Mouse (Mus musculus) thymus, postnatal 10 days (tissue): Measurements from ENCODE around the gene F11r.

Experiments used
- DNase-seq, 2 experiments: peaks; one replicate each; pipeline ENCODE4 v3.0.0; 2021; ENCODE audit warnings: low spot score in 2 of 2

The F11r gene

GRCm38 (mm10) chr1:171437264-171438013 is at the start of gene F11r:
TSS of gene F11r (plus strand) at chr1:171437535.
- DNase-seq: peak; percentile 29 to 44

GRCm38 (mm10) chr1:171388376-171389102 is 48.8 kb upstream of the F11r start, which contains the start of gene Arhgap30:
TSS of gene Arhgap30 (plus strand) at chr1:171388954.
- DNase-seq: peak; percentile 90 to 95

GRCm38 (mm10) chr1:171390101-171390500 is 47.2 kb upstream of the F11r start:
- DNase-seq: peak; percentile 70 to 76

DNA sequence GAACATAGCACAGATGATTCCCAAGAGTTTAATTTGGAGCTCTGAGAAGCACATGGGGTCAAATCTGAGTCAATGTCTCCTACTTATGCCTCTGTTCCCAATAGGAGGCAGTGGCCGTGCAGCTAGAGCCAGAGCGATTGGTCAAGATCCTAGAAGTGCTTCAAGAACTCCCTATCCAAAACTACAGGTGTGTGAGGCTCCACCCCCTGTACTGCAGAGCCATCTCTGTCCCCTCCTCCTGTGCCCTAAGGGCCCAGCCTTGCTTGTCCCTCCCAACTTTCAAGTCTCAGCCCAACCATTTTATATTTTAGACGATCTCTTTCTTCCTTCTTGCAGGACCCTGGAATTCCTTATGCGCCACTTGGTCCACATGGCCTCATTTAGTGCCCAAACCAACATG is 35.5 kb upstream of the F11r start:
- no peak for DNase-seq

DNA sequence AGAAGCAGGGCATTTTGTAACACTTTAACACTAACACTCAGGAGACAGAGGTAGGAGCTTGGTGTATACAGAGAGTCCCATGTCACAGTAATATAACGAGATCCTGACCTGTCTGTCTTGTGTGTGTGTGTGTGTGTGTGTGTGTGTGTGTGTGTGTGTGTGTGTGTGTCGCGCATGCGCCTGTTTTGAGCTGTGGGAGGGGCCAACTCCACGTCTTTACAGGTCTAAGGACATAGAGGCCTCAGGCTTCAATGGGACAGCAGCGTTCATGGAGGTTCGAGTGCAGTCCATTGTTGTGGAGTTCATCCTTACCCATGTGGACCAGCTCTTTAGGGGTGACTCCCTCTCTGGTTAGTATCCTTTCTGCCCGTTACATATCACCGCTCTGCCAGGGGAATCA is 34.3 kb upstream of the F11r start:
- DNase-seq: no peak

- no peak for DNase-seq
Measured at GRCm38 (mm10) chr1:171407263-171407662, 30.1 kb upstream of the F11r start.

GRCm38 (mm10) chr1:171410231-171410630 is 27.1 kb upstream of the F11r start:
- no peak for DNase-seq

DNA sequence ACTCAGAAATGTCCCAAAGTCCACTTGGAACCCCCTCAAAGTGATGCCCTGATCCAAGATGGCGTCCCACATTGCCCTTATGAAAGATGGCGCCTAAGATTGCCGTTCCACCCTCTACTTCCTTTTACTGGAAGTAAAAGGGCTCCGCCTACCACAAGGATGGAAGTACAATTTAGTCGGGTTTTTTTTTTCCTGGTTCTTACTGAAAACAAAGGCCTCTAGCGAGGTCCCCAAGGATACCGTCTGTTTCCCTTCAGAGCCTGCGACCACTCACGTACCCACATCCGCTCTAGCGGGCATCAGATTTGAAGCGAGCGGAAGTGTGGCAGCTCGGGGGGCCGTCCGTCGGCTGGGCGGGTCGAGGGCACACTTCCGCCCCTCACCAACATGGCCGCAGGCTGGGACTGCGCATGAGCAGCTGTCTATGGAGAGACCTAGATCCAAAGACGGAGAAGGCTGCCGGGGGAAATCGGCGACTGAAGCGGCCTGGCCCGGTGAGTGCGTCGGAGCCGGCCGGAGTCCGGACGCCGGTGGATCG is 26.3 kb upstream of the F11r start, which contains the start of gene Usf1:
TSS of gene Usf1 (plus strand) at position 367 of the 538 bp plus-strand sequence.
- peak; percentile 94 for DNase-seq

- no peak for DNase-seq
Measured at GRCm38 (mm10) chr1:171411492-171411941, 25.8 kb upstream of the F11r start.

DNA sequence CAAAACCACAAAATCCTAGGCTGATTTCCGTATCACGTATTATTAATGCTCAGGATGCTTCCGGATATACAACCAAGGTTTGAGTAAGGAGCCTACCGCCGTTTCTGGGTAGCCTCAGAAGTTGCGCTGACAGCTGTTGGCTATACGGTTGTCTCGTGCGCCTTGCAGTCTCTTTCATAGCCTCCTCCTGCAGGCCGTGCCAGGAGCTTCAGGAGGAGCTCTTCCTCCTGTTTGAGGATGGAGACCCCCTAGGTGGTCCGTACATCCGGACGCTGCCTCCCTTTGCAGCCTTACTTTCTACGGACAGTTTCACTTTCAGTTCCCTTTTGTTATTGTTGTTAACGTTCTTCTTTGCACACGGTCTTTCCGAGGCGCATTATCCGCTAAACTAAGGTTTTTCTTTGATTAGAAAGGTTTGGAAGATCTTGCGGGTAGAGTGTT is 25.3 kb upstream of the F11r start:
- peak; percentile 35 to 43 for DNase-seq

DNA sequence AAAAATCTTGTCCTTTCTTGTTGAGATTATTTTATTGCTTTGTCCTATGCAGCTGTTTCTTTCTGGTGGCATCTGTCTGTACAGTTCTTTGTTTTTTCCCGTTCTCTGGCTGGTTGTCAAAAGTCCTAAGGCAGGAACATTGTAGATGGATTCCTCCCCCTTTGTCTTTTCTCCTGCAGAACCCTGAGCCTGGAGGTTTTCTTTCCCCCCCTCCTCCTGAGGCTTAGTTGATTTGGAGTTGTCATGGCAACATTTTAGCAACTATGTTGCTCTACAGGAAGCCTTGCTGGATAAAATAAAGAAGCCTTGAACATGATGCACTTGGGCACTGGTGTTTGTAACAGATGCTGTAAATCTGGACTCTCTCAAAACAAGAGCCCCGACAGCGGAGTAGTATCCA is 24.9 kb upstream of the F11r start:
- DNase-seq: peak in 1 of 2 experiments; percentile 13

DNA sequence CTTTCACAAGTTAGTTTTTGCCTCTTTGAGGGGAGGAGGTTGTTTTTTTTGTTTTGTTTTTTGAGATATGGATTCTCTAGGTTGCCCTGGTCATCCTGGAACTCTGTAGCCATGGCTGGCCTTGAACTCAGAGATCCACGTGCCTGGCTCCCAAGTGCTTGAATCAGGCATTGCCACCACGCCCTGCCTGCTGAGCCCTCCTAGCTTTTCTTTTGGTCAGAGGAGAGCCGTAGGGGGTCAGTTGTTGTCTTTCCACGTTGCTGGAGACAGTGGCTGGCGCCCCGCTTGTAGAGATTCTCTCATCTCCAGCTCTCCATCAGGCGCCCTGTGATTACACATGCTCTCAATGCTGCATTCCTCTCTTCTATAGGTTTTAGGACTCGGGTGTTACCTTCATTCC is 23.7 kb upstream of the F11r start:
- no peak for DNase-seq

- no peak for DNase-seq
Measured at GRCm38 (mm10) chr1:171418660-171419059, 18.7 kb upstream of the F11r start, which contains the start of gene Tstd1. TSS of gene Tstd1 (plus strand) at chr1:171418872.

- DNase-seq: no peak
Measured at GRCm38 (mm10) chr1:171419291-171419882, 17.9 kb upstream of the F11r start.

DNA sequence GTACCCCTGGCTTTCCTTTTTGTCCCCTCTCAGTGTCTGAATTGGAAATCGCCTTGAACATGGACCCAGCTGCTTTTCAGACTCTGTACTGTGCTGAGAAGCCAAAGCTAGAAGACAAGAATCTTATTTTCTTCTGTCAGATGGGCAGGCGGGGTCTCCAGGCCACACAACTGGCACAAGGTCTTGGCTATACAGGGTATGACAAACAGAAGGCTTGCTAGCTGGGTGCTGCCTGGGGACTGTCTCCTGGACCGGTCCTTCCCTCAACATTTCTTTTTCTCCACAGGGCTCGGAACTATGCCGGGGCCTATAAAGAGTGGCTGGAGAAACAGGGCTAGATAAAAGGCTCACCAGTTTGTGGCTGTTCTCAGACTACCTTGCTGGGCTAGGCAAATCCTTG is 17.4 kb upstream of the F11r start:
- no peak for DNase-seq

GRCm38 (mm10) chr1:171422504-171423095 is 14.7 kb upstream of the F11r start:
- DNase-seq: no peak

- no peak for DNase-seq
Measured at GRCm38 (mm10) chr1:171424638-171425037, 12.7 kb upstream of the F11r start.

- no peak for DNase-seq
Measured at GRCm38 (mm10) chr1:171425126-171425525, 12.2 kb upstream of the F11r start.

DNA sequence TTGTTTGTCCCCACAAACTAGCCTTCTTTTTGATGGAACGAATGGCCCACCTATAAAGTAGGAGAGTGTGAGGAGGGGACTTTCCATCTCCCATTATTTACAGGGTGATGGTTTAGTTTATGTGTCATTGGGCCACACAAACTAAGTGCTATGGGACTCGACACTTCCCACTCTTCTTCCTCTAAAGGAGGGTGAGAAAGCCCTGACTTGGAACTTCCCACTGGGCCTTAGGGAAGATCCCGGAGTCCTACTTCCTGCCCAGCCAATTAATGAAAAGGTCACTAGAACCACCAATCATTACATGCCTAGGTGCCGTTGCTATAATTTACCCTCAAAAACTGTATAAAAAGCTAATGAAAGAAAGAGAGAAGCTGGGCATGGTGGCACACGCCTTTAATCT is 5.2 kb upstream of the F11r start:
- DNase-seq: no peak

- DNase-seq: no peak
Measured at GRCm38 (mm10) chr1:171435288-171435814, 2.0 kb upstream of the F11r start.

GRCm38 (mm10) chr1:171435974-171436373 is 1.4 kb upstream of the F11r start:
- DNase-seq: no peak
